Mouse (Mus musculus) layer of hippocampus, adult 9-11 months (tissue): ENCODE results near the gene Sigirr.
A peak's percentile ranks its signal among the peaks of the same experiment; 100 is the strongest.

Experiments used
- DNase-seq: peaks from one replicate; pipeline ENCODE4 v3.0.0; 2022

The Sigirr gene

DNA sequence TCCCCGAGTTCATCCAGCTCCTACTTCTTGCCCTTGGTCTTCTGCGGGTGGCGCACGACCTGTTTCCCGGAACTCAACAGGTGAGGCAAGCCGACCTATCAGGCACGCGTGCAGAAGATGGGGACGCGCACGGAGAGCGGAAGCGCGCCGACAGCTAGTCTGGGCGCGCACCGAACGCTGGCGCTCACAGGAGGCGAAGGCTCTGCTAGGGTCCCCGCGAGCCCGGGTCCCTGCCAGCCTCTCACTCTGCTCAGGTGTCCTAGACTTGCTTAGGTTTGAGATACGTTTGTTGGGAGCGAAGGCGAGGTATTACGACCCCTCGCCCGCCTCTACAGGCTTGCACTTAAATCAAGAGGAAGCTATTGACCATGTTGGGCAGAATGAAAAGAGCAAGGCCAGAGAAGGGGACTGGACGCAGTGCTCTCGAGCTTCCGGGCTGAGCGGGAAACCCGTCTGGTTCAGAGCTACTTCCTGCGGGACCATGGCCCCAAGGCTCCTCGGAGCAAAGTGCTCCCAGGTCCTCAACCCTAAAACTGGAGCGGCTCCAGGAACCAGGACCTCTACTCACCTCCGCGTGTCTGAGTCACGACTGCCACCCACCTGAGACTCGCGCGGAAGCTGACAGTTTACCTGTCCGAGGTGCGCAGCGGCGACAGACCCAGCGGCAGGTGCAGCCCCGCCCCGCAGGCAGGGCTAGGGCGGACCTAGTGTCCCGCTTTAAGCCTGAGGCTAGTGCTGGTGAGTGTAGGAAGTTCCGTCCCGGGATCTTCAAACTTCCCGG, at the start of gene Sigirr:
Gene Sigirr, minus strand, starts transcription at position 662 of the 781 bp plus-strand sequence.
- DNase-seq = no peak

DNA sequence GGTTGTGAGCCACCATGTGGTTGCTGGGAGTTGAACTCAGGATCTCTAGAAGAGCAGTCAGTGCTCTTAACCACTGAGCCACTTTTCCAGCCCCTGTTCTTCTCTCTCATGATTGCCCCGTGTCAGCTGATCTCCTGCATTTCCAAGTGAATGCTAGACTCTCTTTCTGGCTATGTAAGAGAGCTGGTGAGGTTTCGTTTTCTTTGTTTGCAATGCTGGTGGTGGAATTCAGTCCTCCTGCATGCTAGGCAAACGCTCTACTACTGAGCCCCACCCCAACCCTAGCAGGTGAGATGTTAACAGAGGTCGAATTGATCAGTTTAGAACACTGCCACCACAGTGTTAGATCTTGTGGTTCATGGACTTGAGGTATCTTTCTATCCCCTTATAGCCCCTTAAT, 48.3 kb upstream of the Sigirr start:
- no peak for DNase-seq

DNA sequence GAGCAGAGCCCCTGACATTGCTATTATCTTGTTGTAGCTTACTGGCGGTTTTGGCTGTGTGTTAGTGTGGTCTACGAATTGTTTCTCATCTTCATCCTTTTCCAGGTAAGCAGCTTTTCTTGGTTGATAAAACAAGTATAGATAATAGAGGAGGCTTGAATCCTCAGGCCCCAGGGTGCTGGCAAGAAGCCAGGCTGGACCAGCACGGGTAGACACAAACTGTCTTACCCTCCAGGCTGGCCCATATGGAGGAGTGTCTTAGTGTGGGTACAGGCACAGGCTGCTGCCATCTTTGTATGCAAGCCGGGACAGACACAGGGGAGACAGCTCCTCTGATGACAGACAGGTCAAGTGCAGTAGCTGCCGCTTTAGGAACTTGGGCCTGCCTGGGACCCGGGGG, 46.7 kb upstream of the Sigirr start:
- DNase-seq = no peak

DNA sequence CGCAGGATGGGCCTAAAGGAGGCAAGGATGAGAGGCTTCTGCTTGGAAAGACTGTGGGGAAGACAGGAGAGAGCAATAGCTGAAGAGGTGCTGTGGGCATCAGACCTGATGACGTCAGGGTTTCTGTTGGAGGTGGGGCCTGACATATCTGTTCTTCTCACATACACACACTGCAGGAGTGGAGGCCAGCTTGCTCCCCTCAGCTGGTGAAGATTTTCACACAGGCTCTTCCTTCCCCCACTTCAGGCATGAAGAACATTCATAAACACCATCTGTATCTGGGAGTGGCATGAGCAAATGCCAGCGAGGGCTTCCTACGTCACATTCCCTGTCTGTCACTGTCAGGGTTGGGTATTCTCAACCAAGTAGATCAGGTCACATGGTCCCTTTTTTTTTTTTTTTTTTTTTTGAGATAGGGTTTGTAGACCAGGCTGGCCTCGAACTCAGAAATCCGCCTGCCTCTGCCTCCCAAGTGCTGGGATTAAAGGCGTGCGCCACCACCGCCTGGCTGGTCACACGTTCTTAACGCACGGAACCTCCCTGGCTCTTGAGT, 45.7 kb upstream of the Sigirr start:
- DNase-seq = no peak

DNA sequence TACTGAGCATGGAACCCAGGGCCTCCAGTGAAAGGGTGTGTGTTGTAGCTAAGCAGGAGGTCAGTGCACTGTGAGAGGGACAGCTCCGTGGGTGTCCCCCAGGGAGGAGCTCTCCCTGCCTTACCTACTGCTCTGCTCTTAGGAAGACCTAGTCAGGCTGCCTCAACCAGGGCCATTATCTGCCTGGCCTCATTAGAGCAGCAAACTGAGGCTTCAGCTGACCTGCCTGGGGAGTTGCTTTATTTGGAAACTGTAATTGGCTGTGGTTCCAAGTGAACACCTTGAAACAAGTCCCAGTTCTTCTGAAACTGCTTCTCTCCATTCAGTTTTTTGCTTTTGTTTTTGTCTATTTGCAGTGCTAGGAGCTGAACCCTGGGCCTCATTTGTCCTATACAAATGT, 45.0 kb upstream of the Sigirr start:
- no peak for DNase-seq

DNA sequence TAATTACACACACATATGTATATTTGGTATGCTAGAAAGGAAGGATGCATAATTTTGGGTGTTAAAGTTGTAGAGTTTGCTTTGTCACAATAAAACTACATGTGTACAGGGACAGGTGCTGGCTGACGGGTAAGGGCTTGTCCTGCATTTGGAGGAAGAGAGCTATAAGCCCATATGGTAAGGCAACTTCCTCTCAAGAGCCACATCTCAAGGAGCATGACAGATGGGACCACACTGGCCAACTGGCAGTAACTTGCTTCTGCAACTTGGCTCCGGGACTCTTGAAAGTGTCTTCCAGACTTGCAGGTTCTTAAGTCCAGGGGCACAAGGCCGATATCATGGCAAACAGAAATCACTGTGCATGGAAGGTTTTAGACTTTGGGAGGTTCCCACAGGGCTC, 44.3 kb upstream of the Sigirr start:
- no peak for DNase-seq

DNA sequence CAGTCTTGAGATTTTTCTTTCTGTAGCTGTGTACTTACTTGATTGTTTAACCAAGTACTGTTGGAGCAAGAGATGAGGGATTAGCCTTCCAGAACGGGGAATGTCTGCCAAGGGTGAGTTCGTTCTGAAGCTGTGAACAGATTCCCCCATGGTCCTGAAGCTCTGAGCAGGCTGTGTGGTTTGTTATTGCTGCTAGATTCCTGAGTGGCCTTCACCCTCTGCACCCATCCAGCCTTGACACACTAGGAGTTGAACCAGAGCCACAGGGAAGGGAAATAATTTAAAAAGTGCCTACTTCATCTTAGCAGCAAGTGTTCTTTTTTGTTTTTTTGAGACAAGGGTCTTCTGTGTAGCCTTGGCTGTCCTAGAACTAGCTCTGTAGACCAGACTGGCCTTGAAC, 43.5 kb upstream of the Sigirr start:
- DNase-seq = no peak

DNA sequence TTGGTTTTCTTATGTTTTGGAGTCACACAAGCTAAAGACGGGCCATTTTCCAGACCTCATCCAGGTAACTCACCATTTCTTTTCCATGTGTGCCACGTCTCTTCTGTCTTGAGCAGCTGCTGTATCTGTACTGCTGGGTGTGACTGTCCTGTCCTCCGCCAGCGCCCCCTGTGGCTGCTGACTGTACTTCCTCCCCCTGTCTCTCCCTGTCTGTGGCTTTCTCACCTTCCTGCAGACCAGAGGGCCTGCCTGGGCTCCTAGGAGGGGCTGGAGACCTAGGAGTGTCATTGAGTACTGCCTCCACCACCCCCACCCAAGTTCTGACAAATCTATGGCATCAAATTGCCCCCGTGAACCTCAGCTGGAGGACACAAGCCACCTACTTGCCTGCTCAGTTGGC, 42.7 kb upstream of the Sigirr start:
- no peak for DNase-seq

DNA sequence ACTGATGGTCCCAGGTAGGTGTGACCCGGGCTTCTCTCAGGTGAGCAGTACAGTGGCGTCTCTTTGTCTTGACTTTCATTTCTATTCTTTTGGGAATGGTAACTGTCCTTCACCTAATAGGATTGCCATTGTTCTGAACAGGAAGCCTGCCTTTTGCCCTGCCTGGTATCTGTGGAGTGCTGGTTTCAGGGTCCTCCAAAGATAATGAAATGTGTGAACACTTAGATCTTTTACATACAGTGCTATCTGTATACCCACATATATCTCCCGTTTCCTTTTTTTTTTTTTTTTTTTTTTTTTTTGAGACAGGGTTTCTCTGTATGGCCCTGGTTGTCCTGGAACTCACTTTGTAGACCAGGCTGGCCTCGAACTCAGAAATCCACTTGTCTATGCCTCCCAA, 41.0 kb upstream of the Sigirr start:
- DNase-seq = no peak

DNA sequence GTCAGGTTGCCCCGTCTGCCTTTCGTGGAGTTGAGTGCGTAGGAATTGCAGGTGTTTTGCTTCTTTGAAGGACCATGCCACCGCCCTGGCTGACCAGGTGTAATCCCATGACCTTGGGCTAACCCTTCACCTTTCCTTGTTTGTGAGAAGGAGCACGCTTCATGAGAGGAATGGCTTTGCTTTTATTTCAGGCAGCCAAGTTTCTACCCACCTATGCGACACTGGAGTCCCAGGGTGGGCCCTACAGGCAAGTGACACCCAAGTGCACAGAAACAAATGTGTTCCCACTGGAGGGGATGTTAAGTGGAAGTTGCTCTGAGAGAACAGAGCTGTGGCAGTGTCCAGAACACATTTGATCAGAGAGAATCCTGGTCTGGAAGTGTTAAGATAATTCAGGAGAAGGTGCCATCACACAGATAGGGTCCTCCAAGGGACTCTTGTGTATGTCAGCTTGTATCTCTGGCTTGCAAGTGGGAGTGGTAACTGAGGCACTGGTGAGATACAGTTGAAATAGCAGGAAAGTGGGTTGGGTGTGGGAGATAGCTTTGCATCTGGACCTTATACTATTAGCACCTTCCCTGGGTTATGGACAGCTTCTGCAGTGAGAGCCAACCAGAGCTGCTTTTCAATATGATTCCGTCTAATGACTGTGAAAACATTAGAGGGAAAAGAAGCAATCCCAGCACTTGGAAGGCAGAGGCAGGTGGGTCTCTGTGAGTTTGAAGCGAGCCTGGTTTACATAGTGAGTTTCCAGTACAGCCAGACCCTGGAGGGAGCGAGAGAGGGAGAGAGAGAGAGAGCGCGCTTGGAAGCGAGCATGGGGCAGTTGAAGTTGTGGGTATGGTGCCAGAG, 31.8 kb upstream of the Sigirr start:
- DNase-seq = no peak

DNA sequence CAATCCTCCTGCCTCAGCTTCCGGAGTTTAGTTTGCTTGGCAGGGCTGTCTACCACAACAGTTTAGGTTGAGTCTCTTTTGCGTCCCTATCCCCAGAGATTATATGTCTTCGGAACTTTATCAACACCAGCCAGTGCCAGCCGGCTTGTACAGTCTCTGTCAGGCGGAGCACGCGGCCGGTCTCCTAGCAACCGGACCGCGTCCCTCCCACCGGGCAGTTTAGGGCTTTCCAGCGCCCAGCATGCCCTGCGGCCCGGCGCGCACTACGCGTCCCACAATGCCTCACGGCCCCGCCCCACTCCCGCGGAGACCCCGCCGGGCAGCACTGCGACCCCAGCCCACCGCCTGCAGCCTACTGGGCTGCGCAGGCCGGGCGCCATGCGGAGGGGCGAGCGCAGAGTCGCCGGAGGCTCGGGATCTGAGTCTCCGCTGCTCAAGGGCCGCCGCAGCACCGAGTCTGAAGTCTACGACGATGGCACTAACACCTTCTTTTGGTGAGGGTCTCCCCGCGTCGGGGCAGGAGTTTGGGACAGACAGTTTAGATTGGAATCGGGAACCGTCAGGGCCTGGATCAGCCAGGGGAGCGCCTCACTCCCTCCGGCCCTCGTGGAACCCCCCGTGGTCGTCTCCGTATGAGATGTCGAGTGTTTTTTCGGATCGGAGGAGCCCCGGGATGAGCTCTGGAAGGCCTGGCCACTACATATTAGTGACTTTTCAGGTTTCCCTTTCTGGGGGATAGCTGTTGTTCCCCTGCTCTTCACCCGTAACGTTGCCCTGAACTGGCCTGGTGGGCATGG, 30.9 kb upstream of the Sigirr start:
- DNase-seq = peak; percentile 94

DNA sequence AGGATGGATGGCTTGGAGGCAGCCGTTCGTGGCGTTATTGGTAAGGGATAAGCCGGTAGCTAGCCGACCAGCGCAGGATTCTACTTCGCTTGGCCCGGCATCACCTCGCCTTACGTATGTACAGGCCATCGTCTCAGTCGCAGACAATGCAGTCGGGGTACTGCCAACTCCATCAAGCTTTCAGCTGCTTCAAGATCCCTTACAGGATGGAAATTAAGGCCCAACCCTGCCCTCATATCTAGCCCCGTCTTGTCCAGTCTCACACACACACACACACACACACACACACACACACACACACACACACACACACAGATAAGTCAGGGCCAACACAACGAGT, 23.1 kb upstream of the Sigirr start:
- no peak for DNase-seq

DNA sequence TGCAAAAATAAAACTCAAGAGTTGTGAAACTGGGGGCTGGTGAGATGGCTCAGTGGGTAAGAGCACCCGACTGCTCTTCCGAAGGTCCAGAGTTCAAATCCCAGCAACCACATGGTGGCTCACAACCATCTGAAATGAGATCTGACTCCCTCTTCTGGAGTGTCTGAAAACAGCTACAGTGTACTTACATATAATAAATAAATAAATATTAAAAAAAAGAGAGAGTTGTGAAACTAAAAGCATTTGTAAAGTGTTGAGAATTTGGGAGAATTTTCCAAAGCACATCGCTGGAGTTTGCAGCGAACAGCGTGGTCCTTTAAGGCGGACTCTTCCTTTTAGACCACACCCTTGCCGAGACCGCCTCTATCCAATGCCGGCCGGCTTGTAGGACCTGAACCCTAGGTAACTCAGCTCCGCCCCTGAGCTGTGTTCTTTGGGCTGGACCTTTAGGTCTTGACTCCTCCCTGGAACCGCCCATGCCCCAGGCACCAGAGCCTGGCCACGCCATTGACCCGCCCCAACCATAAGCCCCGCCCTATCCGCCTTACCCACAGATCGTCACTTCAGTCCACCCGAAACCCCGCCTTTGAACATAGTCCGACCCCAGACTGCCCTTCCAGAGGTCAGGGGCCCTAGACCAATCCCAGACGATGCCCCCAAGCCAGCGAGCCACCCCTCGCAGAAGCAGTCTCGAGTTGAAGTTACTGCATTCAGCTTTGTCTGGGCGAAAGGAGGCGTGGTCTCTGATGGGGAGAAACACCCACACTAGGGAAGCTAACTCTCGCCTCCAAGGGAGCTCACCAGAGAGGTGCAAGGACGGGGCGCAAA, 22.5 kb upstream of the Sigirr start:
- peak; percentile 95 for DNase-seq

DNA sequence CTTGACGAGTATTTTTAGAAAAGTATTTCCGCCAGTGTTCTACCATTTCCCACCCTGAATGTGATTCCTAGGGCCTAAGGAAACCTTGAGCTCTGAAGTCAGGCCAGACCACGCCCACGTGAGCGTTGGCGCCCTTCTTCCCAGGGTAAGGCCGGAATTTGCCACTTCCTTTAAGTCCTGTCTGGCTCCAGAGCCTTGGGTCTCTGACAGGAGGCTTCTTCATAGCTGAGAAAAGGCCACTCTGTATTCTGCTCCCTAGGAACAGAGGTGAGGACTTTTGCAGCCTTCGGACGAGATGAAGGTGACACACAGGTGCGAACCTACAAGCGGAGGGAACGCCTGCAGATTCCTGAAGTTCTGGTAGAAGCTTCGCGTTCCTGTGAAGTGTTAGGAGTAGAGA, 21.9 kb upstream of the Sigirr start, which contains the start of gene Ptdss2:
Gene Ptdss2, plus strand, starts transcription at position 138 of the 400 bp plus-strand sequence.
- no peak for DNase-seq

DNA sequence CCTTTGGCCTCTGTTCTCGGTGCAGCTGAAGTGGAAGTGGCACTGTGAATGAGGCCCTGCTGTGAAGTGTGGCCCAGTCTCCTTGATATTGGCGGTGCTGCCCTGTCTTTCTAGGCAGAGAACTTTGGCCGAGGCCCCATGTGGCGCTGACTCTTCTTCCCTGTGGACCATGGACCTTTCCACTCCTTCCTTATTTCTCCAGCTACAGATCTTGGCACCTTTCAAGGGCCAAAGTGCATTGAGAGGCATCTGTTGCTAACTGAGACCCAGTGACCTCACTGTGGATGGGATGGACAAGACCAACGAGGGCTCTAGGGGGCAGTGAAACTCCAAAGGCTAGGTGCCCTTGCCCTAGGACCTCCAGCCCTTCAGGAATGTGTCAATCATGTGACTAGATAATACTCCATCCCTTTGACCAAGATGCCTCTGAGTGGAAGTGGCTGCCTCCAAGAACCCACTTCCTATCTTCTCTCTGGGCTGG, 20.7 kb upstream of the Sigirr start:
- DNase-seq = no peak

DNA sequence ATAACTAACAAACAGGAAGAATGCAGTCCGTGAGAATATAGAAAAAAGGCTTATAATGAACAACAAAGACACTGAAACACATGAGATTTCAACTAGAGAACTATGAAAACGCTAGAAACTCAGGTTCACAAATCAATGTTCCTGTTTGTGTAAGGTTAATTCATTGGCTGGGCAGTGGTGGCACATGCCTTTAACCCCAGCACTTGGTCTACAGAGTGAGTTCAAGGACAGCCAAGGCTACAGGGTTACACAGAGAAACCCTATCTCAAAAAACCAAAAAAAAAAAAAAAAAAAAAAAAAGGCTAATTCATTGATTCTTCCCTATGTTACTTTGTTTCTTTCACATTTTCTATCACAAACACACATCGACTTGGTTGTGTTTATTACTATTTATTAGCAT, 20.2 kb upstream of the Sigirr start:
- DNase-seq = no peak

DNA sequence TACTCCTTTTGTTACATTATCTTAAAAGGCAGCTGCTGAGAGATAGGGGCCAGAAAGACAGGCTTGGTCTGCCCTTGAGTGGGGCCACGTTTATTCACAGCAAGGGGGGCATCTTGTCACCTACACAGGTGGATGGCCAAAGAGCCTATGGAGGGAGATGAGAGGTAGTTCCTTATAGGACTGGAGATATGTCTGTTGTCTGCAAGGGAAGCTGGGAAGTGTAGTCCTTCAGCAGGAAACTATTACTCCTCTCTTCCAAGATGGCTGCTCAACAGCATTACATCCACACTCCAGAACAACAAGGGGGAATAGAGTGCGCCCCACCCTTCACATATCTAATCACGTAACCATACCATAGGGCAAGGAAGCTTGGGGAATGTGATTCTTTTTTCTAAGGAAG, 19.1 kb upstream of the Sigirr start:
- no peak for DNase-seq

DNA sequence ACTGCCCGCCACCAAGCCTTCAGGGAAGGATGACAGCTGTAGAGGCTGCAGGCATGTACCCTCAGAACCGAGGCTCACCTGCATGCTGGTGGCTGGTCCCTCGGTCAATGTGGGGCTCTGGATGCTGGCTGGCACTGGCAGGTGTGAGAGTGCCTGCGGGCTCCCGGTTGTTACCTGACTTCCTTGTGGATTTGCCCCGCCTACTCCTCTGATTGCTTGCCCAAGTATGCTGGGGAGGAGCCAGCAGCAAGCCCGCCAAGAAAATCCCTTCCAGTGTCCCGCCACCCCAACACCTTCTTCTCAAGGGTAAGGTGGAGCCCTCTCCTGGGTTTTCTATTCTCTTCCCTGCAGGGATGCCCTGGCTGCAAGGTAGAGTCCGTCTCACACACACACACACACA, 17.3 kb upstream of the Sigirr start, which contains the start of gene Ano9:
Gene Ano9, minus strand, starts transcription at position 171 of the 400 bp plus-strand sequence.
- no peak for DNase-seq

DNA sequence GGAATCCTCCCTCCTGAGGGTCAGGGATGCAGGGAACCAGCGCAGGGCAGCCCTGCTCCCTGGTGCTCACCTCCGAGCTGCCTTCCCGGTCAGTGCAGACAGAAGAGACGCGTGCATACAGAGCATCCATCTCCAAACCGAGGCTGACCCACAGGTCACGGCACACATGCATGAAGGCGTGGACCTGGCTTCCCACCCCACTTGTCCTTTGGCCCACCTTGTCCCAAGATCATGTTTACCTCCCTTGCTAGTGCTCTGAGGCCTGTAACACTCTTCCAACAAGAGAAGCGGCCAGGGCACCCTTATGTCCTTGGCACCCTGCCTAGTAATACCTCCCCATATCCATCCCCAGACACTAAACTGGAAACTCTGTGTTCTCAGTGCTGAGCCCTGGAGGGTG, 15.5 kb upstream of the Sigirr start:
- no peak for DNase-seq

DNA sequence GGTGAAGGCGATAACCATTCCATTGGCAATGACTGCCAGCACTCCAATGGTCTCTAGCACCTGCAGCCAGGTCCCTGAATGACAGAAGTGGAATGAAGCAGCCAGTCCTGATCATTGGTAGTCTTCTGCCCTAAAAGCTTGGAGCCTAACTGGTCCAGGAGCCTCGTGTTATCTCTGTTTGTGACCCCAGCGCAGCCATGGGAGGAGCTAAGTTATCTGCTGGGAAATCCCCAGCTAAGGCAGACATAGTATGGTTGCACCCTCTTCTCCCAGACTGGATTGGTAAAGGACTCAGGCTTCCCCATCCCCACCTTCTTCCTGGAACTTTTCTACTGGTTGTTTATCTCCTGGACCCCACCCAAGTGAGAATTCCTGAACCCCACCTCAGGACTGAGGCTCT, 2.8 kb upstream of the Sigirr start:
- DNase-seq = no peak

DNA sequence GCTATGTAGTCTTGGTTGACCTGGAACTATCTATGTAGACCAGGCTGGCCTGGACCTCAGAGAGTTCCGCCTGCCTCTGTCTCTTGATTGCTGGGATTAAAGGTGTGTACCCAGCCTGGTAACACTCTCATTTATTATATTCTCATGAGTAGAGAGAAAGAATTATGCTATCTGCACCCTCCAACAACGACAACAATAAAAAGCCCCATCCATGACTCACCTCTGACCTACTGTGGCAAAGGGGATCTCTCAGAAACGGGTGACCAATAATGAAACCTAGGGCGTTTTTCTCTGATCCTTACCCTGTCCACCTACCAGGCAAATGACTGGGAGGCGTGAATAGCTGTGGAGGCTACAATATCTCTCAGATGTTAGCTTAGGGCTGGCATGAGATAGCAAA, 3.2 kb downstream of the Sigirr start:
- no peak for DNase-seq

DNA sequence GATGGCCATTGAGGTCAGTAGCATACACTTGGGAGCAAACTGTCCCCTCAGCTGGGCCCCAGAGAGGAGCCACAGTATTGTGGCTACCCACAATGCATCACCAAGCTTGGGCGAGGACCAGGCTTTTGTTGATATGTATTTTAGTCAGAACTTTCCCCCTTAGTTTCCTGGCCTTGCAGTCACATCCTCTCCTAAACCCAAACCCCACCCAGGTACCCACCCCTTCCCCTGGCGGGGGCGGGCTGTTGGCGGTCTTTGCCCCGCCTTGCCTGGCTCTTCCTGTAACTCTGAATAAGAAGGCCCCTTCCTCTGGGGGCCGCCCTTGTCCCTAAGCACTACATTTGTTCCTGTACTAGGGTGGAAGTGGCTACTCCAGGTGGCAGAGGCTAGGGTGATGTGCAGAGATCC, 3.7 kb downstream of the Sigirr start:
- no peak for DNase-seq
